In the genomic region with DNA sequence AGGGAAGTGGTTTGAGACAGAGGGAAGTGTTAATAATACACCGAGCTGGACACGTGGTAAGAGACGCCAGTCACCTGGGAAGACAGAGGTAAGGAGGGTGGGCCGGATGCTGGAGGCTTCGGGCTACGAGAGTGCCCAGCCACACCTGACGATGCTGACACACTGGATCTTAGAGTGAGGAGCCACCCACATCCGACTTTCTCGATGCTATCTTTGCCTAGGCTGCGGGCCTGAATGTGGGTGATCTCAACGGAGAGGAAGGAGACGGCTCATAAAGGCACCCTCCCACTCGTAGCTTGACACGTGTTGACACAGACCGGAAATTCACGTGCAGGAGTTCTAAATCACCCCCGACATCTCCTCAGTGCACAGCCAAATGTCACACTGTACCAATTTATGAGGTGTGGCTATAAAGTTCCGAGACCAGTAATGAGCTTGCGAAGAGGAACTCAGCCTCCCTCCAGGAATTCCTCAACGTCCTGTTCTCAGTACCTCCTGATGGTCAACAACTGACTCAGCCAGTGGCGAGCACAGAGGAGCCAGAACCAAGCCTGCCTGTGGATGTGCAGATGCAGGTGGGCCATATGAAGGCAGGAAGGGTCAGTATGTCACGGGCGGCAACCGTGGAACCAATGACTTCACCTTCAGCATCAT, we compare ENCODE assay signal across 15 mouse cellular contexts.
DNase-seq lines count a peak whose midpoint lies in the region; ATAC-seq and TF ChIP-seq lines count a peak whose summit lies in the region.
"Had no signal": no experiment of that assay in that cellular context is flagged by ENCODE, and none has a peak within 500 bp of the region (broad histone marks: within the 10 kb centered on the region; RNA-seq: fewer than 3 reads in every experiment).

No protein-coding gene starts in this region.

- H3K9me3 ChIP-seq in neural tube, embryonic 13.5 days = no peaks in the 10 kb centered on the region
- H3K9me3 ChIP-seq: midbrain, embryonic 12.5 days; stomach, embryonic 15.5 days had no signal

- H3K9ac ChIP-seq in neural tube, embryonic 13.5 days = no peak overlapping the region
- H3K9ac ChIP-seq: midbrain, embryonic 12.5 days; stomach, embryonic 15.5 days had no signal

- no peak for DNase-seq in frontal cortex, postnatal 14 days (ENCODE audit: low spot score in 2 of 2)
- DNase-seq in right cerebral cortex, adult 18-20 months = peak; percentile 49
- DNase-seq in right cerebral cortex, postnatal 4 days = no peak
- peak; percentile 24 for DNase-seq in kidney, postnatal 10 days
- DNase-seq in adrenal gland, postnatal 4 days (ENCODE audit: low spot score in 2 of 2) = no peak
- no peak for DNase-seq in gastrocnemius, adult 2 months
- DNase-seq: adrenal gland, postnatal 25 days; cerebellum, adult 11-12 months; thymus, postnatal 25 days had no signal

- intact Hi-C loops in gastrocnemius, adult 2 months (cut with DNase I) = no loop called here

- no peak overlapping the region for H3K4me2 ChIP-seq in neural tube, embryonic 13.5 days
- H3K4me2 ChIP-seq: liver, embryonic 11.5 days; midbrain, embryonic 12.5 days; stomach, embryonic 15.5 days had no signal

- H3K4me3 ChIP-seq in neural tube, embryonic 13.5 days = no peak overlapping the region
- H3K4me3 ChIP-seq in gastrocnemius, adult 2 months = no peak overlapping the region
- H3K4me3 ChIP-seq: midbrain, embryonic 12.5 days; stomach, embryonic 15.5 days had no signal

- peak; percentile 72 for ATAC-seq in frontal cortex, adult (ENCODE audit: low TSS enrichment)
- ATAC-seq in neural tube, embryonic 13.5 days (ENCODE audit: low read depth) = peak; percentile 47
- ATAC-seq: lung, postnatal 0 days had no signal

- no peaks in the 10 kb centered on the region for H3K36me3 ChIP-seq in neural tube, embryonic 13.5 days
- H3K36me3 ChIP-seq: midbrain, embryonic 12.5 days; stomach, embryonic 15.5 days had no signal

- H3K4me1 ChIP-seq in neural tube, embryonic 13.5 days (replicated peaks) = peaks cover 39% of the 10 kb centered on the region
- H3K4me1 ChIP-seq: stomach, embryonic 15.5 days had no signal

- WGBS in neural tube, embryonic 13.5 days = 62% methylated on average over 24 of the region's 24 CpGs

- H3K27me3 ChIP-seq in neural tube, embryonic 13.5 days = peaks cover 5% of the 10 kb centered on the region; the same call in 1 of the 2 replicates
- H3K27me3 ChIP-seq: stomach, embryonic 15.5 days had no signal

- TF ChIP-seq CTCF in gastrocnemius, adult 2 months (IDR thresholded peaks at IDR 0.05) = no peak

- H3K27ac ChIP-seq in neural tube, embryonic 13.5 days (replicated peaks) = peak overlapping the region; percentile 46; the same call in 1 of the 2 replicates
- H3K27ac ChIP-seq in gastrocnemius, adult 2 months = no peak overlapping the region
- H3K27ac ChIP-seq: midbrain, embryonic 12.5 days; stomach, embryonic 15.5 days had no signal

Comparison
In these comparisons a context has a peak if more than half of its experiments do, and no peak if none do; other contexts are left out.
1. DNase-seq: peak in right cerebral cortex, adult 18-20 months (single experiment) and kidney, postnatal 10 days (single experiment); none in frontal cortex, postnatal 14 days (0 of 2), right cerebral cortex, postnatal 4 days (single experiment), adrenal gland, postnatal 4 days (0 of 2) and gastrocnemius, adult 2 months (single experiment).